Mouse (Mus musculus): ENCODE data around the gene Mycs.

The Mycs gene

DNA sequence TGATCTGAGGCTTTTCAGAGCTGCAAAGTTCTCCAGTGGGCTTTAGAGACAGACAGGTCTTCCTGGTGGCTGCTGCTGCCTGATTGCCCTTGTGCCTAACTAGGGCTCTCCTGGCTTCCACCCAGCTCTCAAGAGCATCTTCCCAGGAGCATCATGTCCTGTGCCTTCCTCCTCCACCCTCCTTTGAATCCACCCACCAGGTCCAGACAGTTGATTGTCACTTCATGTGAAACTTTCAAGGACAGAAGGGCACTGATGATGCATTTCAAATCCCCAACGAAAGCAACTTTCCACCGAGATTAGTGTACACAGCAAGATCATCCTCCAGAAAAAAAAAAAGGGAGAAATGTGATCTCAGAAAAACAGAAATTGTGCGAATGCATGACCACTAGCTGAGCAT is at the start of gene Mycs:
Mycs (minus strand) TSS at position 101 of the 400 bp plus-strand sequence.
- DNase-seq (ENCODE audit: low spot score in 2 of 2), result no peak

DNA sequence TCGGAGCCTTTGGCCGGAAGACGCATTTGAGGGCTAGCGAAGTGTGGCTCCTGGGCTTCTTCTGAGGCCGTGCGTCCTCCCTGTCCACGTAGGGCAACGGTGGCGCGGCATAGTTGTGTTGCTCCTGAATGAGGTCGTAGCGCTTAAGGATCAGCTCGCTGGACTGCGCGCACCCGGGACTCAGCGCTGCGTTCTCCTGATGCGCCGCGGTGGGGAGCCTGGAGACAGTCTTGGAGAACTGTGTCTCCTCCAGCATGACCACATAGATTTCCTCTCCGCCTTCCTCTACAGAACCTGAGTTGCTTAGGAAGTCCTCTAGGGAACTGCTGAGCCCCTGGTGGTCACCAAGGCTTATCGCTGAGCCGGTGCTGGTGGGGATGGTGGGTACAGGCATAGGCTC is 1.0 kb downstream of the Mycs start:
- no peak for DNase-seq (ENCODE audit: low spot score in 2 of 2)
